Mouse (Mus musculus): Measurements from ENCODE around the gene Igsf8.

The Igsf8 gene

GRCm38 (mm10) chr1:172352001-172352400, 90.6 kb downstream of the Igsf8 start:
- DNase-seq: no peak

DNA sequence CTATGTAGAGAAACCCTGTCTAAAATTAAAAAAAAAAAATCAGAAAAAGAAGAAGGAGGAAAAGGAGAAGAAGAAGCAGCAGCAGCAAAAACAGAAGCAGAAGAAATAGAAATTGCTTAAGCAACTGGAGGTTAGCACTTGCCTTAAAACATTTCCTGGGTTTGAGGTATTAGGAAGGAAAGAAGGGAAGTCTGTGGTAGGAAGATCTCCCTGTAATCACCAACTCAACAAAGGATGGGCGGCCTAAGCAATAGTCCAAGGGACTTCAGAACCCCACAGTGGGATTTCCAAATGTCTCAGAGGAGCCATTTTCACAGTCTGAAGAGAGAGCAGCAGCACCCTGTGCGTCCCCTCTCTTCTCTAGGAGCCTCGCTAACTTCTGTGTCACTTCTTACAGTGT, 91.0 kb downstream of the Igsf8 start:
- no peak for DNase-seq

DNA sequence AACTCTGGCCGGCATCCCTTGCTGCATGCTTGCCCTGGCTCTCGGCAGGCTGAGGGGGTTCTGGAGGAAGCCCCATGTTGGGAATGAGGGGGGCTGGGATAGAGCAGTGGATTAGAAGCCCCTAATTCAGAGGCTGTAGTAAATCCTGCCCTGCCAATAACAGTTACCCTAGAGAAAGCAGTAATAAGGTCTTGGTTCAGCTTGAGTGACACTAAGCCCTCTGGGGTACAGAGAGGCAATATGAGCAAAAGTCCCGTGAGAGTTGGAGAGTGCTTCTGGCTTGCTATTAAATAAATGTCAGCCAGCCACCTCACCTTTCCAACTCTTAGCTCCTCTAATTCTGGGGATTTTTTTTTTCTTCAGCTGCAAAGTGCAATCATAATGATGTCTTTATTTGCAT, 93.9 kb downstream of the Igsf8 start:
- DNase-seq: no peak

- DNase-seq: peak; percentile 49
Observed at GRCm38 (mm10) chr1:172357550-172357949, 96.1 kb downstream of the Igsf8 start.

DNA sequence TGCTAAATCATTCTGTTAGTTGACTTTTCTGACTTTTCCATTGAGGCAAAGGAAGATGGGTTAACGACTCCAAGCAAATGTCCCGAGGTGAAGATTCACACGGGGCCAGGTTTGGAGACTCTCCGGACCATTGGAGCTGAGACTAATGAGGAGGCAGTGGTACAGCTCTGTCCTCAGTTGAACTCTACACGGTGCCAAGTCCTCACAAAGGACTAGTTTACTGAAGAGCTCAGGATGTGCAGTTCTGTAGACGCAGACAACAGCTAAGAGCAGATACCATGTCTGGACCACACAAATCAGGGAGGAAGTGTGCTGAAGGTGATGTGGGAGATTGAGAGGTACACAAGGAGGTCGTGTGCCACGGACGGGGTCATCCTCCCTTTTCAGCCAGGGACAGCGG, 96.9 kb downstream of the Igsf8 start:
- DNase-seq: no peak

DNA sequence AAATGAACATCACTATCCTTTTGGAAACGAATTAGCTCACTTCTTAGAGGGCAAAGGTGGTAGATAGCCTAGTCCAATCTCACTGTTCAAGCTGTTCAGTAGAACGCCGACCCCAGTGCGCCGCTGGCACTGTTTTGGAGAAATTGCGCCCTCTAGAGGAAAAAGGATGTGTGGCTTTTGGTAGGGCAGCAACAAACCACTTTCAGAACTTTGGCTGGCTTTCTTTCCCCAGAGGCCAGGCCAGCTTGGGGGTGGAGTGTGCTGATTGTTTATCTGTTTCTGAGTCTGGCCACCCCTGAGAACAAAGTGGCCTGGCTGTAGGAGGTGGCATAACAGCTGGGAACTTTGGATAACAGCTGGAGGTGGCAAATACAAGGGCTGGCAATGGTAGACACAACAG, 103.2 kb downstream of the Igsf8 start:
- peak; percentile 70 for DNase-seq

DNA sequence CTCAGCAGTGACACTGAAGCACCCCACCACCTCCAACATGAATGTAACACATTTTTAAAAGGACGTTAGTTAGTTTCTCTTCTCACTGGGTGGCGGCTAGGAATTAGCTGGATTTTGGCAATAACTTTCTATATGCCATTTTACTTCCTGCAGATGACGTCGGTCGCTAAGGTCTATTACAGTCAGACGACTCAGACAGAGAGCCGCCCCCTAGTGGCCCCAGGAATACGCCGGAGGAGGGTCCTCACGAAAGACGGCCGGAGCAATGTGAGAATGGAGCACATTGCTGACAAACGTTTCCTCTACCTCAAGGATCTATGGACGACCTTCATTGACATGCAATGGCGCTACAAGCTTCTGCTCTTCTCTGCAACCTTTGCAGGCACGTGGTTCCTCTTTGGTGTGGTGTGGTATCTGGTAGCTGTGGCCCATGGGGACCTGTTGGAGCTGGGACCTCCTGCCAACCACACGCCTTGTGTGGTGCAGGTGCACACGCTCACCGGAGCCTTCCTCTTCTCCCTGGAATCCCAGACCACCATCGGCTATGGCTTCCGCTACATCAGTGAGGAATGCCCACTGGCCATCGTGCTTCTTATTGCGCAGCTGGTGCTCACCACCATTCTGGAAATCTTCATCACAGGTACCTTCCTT, 107.5 kb downstream of the Igsf8 start:
- no peak for DNase-seq
